Mouse (Mus musculus): ENCODE results near the gene Tmem218. TPM values are rescaled to one million over a fixed set of nuclear protein-coding genes. Genes with fewer than 3 reads are reported as not detected.

Gene Tmem218
- polyA plus RNA-seq, 1 experiment from 2014 or later = 11.5 TPM

GRCm38 (mm10) chr9:37220755-37221154 lies 12.7 kb downstream of the Tmem218 start:
- no peaks in the 10 kb centered on the region for H3K9me3 ChIP-seq (ENCODE audit: control insufficient read depth, low read length)
- H3K9ac ChIP-seq (ENCODE audit: low read length) = no peak overlapping the region
- 96% methylated on average over 8 of the region's 8 CpGs for WGBS
- ATAC-seq (ENCODE audit: insufficient read depth, low FRiP score, low TSS enrichment) = no peak
- no peak overlapping the region for H3K27ac ChIP-seq (ENCODE audit: low read depth, low read length)
- H3K36me3 ChIP-seq (ENCODE audit: control insufficient read depth, insufficient read depth, low read length) = no peaks in the 10 kb centered on the region
- no peak overlapping the region for H3K4me2 ChIP-seq (ENCODE audit: low read depth)
- H3K4me3 ChIP-seq (ENCODE audit: low read depth, low read length) = no peak overlapping the region
- DNase-seq (ENCODE audit: low spot score) = no peak
- H3K27me3 ChIP-seq (ENCODE audit: control insufficient read depth, insufficient read depth, low read length) = no peaks in the 10 kb centered on the region
- no peaks in the 10 kb centered on the region for H3K4me1 ChIP-seq (ENCODE audit: control insufficient read depth, insufficient read depth, low read length)

GRCm38 (mm10) chr9:37225581-37225980 lies 17.6 kb downstream of the Tmem218 start:
- no peak for DNase-seq (ENCODE audit: low spot score)
- no peaks in the 10 kb centered on the region for H3K4me1 ChIP-seq (ENCODE audit: control insufficient read depth, insufficient read depth, low read length)
- no peak overlapping the region for H3K9ac ChIP-seq (ENCODE audit: low read length)
- H3K36me3 ChIP-seq (ENCODE audit: control insufficient read depth, insufficient read depth, low read length) = no peaks in the 10 kb centered on the region
- H3K27ac ChIP-seq (ENCODE audit: low read depth, low read length) = no peak overlapping the region
- no peak overlapping the region for H3K4me3 ChIP-seq (ENCODE audit: low read depth, low read length)
- H3K27me3 ChIP-seq (ENCODE audit: control insufficient read depth, insufficient read depth, low read length) = no peaks in the 10 kb centered on the region
- ATAC-seq (ENCODE audit: insufficient read depth, low FRiP score, low TSS enrichment) = no peak
- H3K4me2 ChIP-seq (ENCODE audit: low read depth) = no peak overlapping the region
- WGBS = 91% methylated on average over 1 of the region's 1 CpGs
- no peaks in the 10 kb centered on the region for H3K9me3 ChIP-seq (ENCODE audit: control insufficient read depth, low read length)

GRCm38 (mm10) chr9:37229880-37230325 lies 21.9 kb downstream of the Tmem218 start:
- 0% methylated on average over 1 of the region's 1 CpGs for WGBS
- no peak overlapping the region for H3K9ac ChIP-seq (ENCODE audit: low read length)

GRCm38 (mm10) chr9:37230486-37231195 lies 22.6 kb downstream of the Tmem218 start:
- Histone ChIP-seq H3K27ac (ENCODE audit: low read depth, low read length) (no peak overlapping the region), H3K27me3 (ENCODE audit: control insufficient read depth, insufficient read depth, low read length) (no peaks in the 10 kb centered on the region), H3K4me2 (ENCODE audit: low read depth) (no peak overlapping the region), H3K4me3 (ENCODE audit: low read depth, low read length) (no peak overlapping the region), H3K9ac (ENCODE audit: low read length) (no peak overlapping the region), H3K36me3 (ENCODE audit: control insufficient read depth, insufficient read depth, low read length) (no peaks in the 10 kb centered on the region), H3K4me1 (ENCODE audit: control insufficient read depth, insufficient read depth, low read length) (no peaks in the 10 kb centered on the region), H3K9me3 (ENCODE audit: control insufficient read depth, low read length) (no peaks in the 10 kb centered on the region)
- DNase-seq (ENCODE audit: low spot score) (no peak), ATAC-seq (ENCODE audit: insufficient read depth, low FRiP score, low TSS enrichment) (no peak)
- WGBS = 93% methylated on average over 9 of the region's 9 CpGs

More at GRCm38 (mm10) chr9:37229880-37230325, 21.9 kb downstream of the Tmem218 start:
- DNase-seq (ENCODE audit: low spot score) = peak; percentile 58
- H3K4me3 ChIP-seq (ENCODE audit: low read depth, low read length) = no peak overlapping the region
- no peaks in the 10 kb centered on the region for H3K4me1 ChIP-seq (ENCODE audit: control insufficient read depth, insufficient read depth, low read length)
- H3K4me2 ChIP-seq (ENCODE audit: low read depth) = no peak overlapping the region
- H3K27ac ChIP-seq (ENCODE audit: low read depth, low read length) = no peak overlapping the region
- no peaks in the 10 kb centered on the region for H3K27me3 ChIP-seq (ENCODE audit: control insufficient read depth, insufficient read depth, low read length)
- peak; percentile 72 for ATAC-seq (ENCODE audit: insufficient read depth, low FRiP score, low TSS enrichment)
- H3K36me3 ChIP-seq (ENCODE audit: control insufficient read depth, insufficient read depth, low read length) = no peaks in the 10 kb centered on the region
- no peaks in the 10 kb centered on the region for H3K9me3 ChIP-seq (ENCODE audit: control insufficient read depth, low read length)

GRCm38 (mm10) chr9:37232201-37233195 lies 24.5 kb downstream of the Tmem218 start:
- Histone ChIP-seq H3K4me3 (ENCODE audit: low read depth, low read length) (no peak overlapping the region), H3K36me3 (ENCODE audit: control insufficient read depth, insufficient read depth, low read length) (no peaks in the 10 kb centered on the region), H3K9ac (ENCODE audit: low read length) (no peak overlapping the region), H3K9me3 (ENCODE audit: control insufficient read depth, low read length) (no peaks in the 10 kb centered on the region), H3K4me2 (ENCODE audit: low read depth) (no peak overlapping the region), H3K27ac (ENCODE audit: low read depth, low read length) (no peak overlapping the region), H3K4me1 (ENCODE audit: control insufficient read depth, insufficient read depth, low read length) (no peaks in the 10 kb centered on the region), H3K27me3 (ENCODE audit: control insufficient read depth, insufficient read depth, low read length) (no peaks in the 10 kb centered on the region)
- 71% methylated on average over 22 of the region's 22 CpGs for WGBS
- no peak for DNase-seq (ENCODE audit: low spot score)
- ATAC-seq (ENCODE audit: insufficient read depth, low FRiP score, low TSS enrichment) = no peak

GRCm38 (mm10) chr9:37235951-37236737 lies 28.1 kb downstream of the Tmem218 start:
- Histone ChIP-seq H3K9me3 (ENCODE audit: control insufficient read depth, low read length) (no peaks in the 10 kb centered on the region), H3K4me1 (ENCODE audit: control insufficient read depth, insufficient read depth, low read length) (no peaks in the 10 kb centered on the region), H3K4me3 (ENCODE audit: low read depth, low read length) (no peak overlapping the region), H3K27ac (ENCODE audit: low read depth, low read length) (no peak overlapping the region), H3K9ac (ENCODE audit: low read length) (no peak overlapping the region), H3K27me3 (ENCODE audit: control insufficient read depth, insufficient read depth, low read length) (no peaks in the 10 kb centered on the region), H3K36me3 (ENCODE audit: control insufficient read depth, insufficient read depth, low read length) (no peaks in the 10 kb centered on the region), H3K4me2 (ENCODE audit: low read depth) (no peak overlapping the region)
- DNase-seq (ENCODE audit: low spot score) = no peak
- no peak for ATAC-seq (ENCODE audit: insufficient read depth, low FRiP score, low TSS enrichment)
- WGBS = 80% methylated on average over 4 of the region's 4 CpGs

- no peak overlapping the region for H3K4me3 ChIP-seq (ENCODE audit: low read depth, low read length)
- no peaks in the 10 kb centered on the region for H3K9me3 ChIP-seq (ENCODE audit: control insufficient read depth, low read length)
- no peaks in the 10 kb centered on the region for H3K4me1 ChIP-seq (ENCODE audit: control insufficient read depth, insufficient read depth, low read length)
- 89% methylated on average over 3 of the region's 3 CpGs for WGBS
- no peaks in the 10 kb centered on the region for H3K36me3 ChIP-seq (ENCODE audit: control insufficient read depth, insufficient read depth, low read length)
- no peak overlapping the region for H3K9ac ChIP-seq (ENCODE audit: low read length)
- ATAC-seq (ENCODE audit: insufficient read depth, low FRiP score, low TSS enrichment) (no peak), DNase-seq (ENCODE audit: low spot score) (no peak)
- H3K4me2 ChIP-seq (ENCODE audit: low read depth) = no peak overlapping the region
- no peaks in the 10 kb centered on the region for H3K27me3 ChIP-seq (ENCODE audit: control insufficient read depth, insufficient read depth, low read length)
- H3K27ac ChIP-seq (ENCODE audit: low read depth, low read length) = no peak overlapping the region
These were observed 34.7 kb downstream of the Tmem218 start for GRCm38 (mm10) chr9:37242764-37243163.

- no peak for DNase-seq (ENCODE audit: low spot score)
- 72% methylated on average over 1 of the region's 1 CpGs for WGBS
- Histone ChIP-seq H3K4me2 (ENCODE audit: low read depth) (no peak overlapping the region), H3K27ac (ENCODE audit: low read depth, low read length) (no peak overlapping the region), H3K36me3 (ENCODE audit: control insufficient read depth, insufficient read depth, low read length) (no peaks in the 10 kb centered on the region), H3K4me1 (ENCODE audit: control insufficient read depth, insufficient read depth, low read length) (no peaks in the 10 kb centered on the region), H3K9me3 (ENCODE audit: control insufficient read depth, low read length) (no peaks in the 10 kb centered on the region), H3K27me3 (ENCODE audit: control insufficient read depth, insufficient read depth, low read length) (no peaks in the 10 kb centered on the region), H3K9ac (ENCODE audit: low read length) (no peak overlapping the region), H3K4me3 (ENCODE audit: low read depth, low read length) (no peak overlapping the region)
- ATAC-seq (ENCODE audit: insufficient read depth, low FRiP score, low TSS enrichment) = no peak
These were observed 36.6 kb downstream of the Tmem218 start for GRCm38 (mm10) chr9:37244600-37244999.

Data from neural tube, embryonic 11.5 days (tissue).